Mouse (Mus musculus) adipocyte (in vitro differentiated cells): ENCODE data around the gene Hsd11b2.

Experiments
- DNase-seq: peaks from one replicate; pipeline ENCODE4 v3.0.0-alpha.2; 2016; ENCODE audit warnings: low spot score

Gene Hsd11b2

DNA sequence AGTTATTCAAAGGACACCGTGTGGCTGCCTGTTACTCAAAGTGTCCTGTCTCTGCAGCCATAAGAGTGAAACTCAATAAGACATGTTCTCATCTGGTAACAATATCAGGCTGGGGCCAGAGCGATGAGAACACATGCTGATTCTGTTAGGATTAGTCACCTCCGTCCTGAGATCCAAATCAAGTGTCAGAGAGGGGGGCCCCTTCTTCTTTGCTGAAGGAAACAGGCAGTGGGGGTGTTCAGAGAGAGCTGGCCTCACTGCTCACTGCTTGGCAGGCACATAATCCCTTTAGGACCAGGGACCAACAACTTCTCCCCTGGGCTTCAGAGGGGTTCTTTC is 34.6 kb upstream of the Hsd11b2 start:
- DNase-seq, result no peak

DNA sequence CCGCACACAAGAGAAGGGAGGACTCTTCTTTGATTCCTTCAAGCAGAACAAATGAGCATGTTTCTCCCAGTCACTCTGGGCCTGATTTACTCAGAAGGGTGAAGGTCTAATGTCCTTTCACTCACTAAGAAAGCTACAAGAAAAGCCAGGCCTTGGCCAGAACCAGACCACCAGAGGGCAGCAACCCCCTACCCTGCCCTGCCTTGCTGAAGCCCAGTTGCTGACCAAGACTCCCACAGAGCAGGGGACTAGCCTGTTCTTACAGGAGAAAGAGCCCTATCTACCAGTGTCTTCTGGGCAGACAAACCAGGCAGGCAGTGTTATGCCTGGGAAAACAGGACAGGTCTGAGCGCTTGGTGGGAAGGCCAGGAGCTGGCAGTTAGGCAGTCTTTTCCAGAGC is 34.2 kb upstream of the Hsd11b2 start:
- DNase-seq, result peak; percentile 93

DNA sequence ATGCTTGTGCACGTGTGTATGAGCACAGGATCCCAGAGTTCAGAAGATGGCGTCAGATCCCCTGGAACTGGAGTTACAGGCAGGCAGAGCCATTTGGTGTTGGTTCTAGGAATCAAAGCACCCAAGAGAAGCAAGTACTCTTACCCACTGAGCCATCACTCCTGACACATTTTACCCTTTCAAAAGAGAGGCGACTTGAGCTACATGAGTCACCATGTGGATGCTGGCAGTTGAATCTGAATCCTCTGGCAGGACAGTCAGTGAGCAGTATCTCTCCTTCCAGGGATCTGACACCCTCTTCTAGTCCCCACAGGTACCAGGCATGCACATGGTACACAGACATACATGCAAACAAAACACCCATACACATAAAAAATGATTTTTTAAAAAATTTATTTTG is 30.5 kb upstream of the Hsd11b2 start:
- DNase-seq, result peak; percentile 55

DNA sequence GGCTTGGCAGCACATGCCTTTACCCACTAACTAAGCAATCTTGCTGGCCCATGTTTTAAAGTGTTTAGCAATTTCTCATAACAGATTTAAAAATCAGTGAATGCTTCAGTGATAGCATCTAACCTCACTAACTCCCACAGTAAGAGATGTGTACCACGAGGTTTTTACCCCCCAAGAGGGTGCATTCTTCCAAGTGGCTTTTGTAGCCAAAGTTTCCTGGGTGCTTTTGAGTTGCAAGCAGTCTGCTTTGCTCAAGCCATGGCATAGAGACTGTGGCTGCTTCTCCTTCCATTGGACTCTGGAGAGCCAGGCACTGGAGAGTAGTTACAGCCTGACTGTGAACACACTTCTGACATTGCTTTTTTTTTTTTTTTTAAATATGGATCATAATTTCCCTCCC is 29.3 kb upstream of the Hsd11b2 start:
- DNase-seq, result no peak

DNA sequence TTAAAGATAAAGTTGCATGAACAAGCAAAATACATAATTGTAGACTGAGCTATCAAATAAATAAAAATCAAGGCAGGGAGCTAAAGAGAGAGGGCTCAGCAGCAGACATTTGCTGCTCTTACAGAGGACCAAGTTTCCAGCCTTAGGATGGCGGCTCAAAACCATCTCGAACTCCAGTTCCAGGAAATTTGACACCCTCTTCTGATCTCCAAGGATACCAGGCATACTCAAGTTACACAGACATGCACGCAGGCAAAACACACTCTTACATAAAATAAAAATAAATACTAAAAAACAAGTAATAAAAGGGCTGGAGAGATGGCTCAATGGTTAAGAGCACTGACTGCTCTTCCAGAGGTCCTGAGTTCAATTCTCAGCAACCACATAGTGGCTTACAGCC is 25.1 kb upstream of the Hsd11b2 start:
- no peak for DNase-seq

DNA sequence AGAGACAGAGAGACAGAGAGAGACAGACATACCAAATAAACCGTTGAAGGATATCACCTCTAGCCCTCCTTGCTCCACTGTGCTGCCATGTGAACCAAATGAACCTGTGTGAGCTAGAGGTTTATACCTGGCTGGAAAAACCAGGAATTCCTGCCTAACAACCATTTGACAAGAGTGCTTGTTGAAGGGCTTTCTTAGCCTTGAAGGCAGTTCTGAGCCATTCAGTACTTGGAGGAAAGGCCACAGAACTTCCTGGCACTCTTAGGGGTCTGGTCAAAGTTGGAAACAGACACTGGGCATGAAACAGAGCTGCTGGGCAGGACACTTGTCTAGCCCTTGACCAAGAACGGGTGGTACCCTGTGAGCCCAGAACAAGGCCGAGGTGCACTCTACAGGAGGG is 24.0 kb upstream of the Hsd11b2 start:
- peak; percentile 69 for DNase-seq

DNA sequence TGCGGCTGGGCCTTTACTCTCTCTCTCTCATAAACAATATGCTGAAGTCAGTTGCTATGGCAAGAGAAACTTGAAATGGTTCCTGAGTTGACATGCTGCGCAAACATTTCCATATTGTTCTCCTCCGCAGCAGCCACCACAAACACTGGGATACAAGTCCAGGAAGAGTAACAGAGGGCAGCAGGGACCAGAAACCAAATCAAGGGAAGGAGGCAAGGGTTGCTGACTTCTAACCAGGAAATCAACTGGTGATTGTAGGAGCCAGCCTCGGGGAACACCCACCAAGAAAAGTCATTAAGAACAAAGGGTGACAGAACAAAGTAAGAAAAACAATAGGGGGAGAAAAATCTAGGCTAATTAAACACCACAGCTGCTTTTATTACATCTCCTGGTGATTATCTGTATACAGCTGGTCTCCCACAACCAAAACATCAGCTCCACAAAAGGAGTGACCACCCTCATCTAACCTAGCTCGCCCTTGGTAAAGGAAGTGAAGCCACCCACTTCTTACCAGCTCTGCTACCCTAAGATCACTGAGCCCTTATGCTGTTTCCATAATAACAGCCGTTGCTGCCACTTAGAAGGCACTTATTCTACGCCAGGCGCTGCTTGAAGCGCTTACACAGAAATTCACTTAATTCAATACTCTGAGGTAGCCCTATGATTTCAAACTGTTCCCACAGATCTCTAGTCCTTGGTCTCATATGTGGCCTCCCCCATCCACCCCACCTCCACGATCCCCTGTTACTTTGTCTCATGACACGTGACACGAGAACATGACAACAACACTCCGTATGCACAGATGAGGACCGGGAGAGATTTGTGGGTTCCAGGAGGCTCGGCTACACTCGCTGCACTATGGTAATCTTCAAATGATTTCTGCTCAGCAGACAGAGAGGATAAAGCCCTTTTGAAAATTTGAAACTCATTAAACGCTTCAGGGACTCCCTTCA is 22.9 kb upstream of the Hsd11b2 start:
- peak; percentile 64 for DNase-seq

DNA sequence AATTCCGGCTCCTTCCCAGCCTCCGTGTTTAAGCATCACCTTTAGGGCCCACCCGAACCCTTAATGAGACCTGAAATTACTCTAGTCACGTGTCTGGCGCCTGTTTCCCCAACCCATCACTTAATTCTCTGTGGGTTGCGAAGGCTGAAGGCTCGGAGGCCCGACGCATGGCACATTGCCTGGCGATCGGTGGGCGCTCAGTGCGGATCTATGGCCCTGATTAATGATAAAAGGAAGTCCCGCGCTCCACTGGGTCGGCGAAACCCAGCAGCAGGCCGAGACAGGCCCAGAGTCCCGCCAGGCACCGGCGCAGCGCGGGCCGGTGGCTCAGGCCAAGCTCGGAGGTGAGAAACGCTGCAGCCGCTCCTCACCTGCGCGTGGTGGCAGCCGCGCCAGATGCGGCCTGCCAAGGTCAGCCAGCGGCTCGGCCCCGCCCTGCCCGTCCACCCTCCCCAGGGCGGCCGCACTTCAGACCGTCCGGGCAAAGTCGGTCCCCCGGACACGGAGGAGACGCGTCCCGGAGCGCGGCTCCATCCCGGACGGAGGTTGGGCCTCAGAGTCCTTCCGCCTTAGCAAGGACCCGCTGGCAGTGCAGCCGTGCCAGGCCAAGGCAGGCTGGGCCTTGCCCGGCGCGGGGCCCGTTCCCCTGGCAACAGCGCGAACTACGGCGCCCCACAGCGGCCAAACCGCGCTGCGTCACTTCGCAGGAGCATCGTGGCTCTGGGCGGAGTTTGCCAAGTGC is 21.9 kb upstream of the Hsd11b2 start, which contains the start of gene Zdhhc1:
Zdhhc1 (minus strand) TSS at position 464 of the 742 bp plus-strand sequence.
- peak; percentile 88 for DNase-seq

DNA sequence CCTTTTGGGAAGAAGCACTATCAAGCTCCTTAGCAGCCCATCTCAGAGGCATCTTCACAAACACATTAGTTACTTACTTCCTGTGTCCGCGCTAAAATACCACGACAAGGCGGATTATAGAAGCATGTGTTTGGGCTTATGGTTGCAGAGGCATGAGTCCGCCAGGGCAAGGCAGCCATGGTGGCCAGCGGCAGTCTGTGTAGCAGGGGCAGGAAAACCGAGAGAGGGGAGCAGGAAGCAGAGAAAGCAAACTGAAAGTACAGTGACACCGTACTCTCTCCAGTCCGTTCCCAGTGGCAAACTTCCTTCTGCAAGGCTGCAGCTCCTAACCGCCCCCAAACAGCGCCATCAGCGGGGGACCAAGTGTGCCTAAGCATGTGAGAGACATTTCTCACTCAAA is 18.8 kb upstream of the Hsd11b2 start:
- no peak for DNase-seq

DNA sequence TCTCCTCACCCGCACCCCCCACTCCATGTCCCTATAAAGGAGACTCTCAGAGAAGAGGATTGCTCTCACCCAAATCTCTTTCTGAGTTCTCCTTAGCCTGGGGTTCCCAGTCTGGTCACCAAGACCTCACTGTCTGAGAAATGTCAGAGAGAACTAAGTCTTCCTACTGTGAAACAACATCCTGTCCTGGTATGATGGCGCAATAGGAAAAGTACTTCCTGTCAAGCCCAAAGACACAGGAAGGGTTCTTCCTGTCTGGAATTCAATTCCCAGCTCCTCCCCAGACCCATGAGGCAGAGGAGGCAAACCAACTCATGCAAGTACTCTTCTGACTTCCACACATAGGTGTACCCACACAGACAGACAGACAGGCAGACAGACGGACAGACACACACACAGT is 13.9 kb upstream of the Hsd11b2 start:
- DNase-seq, result peak; percentile 53

DNA sequence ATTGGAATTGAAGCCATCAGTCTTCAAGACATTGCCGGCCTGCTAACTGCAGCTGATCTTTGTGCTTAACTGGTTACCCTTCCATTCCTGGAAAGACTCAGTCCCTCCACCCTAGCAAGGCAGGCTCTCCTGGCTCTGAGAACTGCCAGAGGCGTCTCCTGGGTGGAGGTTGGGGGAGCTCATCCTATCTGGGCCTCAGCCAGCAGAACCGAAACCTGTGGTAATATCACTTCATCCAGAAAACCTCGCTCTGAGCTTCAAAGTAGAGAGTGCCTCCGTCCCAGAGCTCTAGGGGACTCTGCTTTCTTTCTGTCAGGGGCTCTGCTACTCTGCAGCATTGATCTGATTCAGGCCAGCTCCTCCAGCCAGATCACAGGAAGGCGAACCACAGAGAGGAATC is 11.6 kb upstream of the Hsd11b2 start:
- no peak for DNase-seq

DNA sequence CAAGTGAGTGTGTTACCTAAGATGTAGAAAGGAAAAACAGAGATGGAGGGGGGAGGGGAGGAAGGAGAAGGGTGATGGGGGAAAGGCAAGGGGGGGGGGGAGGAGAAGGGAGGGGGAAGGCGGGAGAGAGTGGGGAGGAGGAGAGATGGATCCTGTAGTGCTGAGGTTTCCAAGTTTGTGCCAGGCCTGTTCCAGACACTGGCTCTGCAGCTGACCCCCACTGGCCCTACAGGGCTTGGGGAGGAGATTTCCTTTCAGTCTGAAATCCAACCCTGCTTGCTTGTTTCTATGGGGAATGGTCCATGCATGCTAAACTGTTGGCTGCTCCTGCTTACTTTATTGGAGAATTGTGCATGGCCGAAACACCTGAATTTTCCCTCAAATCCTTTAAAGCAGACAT is 9.8 kb upstream of the Hsd11b2 start:
- peak; percentile 52 for DNase-seq

DNA sequence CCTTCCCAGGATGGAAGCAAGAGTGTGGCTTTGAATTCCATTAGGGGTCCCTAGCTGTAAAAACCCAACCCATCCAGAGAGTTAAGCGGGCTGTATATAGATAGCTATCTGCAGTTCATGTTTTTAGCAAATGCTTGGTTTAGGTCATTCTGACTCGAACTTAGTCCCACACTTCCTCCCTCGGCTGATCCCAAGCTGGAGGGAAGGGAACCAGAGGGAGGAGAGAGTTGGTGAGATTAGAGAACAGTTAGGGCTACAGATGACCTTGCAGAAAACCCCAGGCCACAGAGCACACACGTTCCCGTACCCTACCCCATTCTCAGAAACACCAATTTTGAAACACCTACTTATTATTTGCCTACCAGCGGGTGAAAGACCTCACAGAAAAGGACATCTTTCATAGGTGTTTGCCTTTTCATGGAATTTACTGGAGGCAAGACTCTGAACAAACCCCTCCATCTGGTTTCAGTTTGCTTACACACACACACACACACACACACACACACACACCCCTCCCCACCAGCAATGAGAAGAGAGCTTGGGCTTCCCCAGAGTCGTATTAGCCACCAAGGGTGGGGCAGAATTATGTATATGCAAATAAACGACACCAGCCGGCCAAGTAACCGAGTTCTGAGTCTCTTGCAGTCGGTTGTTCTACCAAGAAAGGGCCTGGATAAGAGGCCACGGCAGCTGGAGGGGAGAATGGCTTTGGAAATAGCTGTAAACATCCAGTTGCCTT is 8.4 kb upstream of the Hsd11b2 start:
- DNase-seq, result peak; percentile 62

DNA sequence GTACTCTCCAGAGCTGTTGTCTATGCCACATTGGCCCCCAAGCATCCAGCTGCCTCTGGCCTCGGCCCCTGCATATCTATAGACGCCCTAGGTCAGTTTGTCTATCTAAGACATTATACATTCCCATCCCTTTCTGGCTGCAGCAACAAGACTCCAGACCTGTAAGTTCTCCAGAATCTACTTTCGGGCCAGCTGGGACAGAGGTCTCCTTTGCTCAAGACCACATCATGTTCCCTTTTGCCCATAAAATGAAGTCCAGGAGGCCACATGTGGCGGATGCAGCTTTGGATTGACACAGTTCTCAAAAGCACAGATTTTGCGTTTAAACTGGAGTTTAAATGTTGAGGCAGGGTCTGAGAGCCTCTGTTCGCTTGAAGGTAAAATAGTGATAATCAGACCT is 4.4 kb upstream of the Hsd11b2 start:
- peak; percentile 74 for DNase-seq

DNA sequence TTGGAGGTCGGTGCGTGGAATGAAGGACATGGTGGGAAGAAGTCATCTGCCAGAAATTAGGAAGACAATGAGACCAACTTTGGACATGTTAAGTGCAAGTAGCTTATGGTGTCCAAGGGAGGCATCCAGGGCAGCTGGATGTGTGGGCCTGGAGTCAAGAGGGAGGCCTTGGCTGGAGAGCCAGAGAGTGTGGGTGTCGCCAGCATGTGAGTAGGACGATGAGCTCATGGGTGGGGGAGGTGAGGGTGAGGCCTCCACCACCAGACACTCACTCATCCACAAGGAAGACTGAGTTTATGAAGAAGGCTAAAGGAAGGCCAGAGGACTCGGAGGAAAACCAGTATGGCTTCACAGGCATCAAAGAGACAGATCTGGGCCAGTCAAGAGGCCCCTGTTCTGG is 3.9 kb upstream of the Hsd11b2 start:
- peak; percentile 91 for DNase-seq

DNA sequence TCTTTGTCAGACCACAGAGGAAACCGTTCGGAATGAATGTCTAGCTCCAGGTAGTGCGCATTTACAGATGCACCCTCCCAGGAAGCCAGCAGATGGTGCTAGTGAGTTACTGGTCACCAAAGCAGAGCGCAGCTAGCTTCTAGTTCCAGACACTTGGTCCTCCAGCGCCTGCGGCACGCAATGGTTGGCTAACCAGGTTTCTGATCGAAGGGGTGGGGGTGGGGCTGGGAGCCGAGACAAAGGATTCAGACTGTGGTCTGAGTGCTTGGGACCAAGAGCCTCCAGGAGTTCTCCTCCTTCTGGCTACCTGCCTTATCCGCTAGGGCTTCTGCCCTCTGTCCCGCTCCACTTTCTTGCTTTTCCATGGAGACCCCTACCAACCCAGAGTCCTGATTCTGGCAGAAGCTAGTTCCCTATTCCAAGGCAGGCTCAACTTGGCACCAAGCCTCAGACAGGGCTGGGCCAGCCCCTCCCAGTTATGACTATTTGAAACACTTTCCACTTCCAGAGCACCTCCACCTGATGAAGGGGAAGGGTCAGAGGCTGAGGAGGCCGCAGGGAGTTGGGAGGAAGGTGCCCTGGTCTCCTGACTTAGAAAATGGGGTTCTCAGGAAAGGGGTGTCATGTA is 2.4 kb upstream of the Hsd11b2 start:
- DNase-seq, result peak; percentile 91

DNA sequence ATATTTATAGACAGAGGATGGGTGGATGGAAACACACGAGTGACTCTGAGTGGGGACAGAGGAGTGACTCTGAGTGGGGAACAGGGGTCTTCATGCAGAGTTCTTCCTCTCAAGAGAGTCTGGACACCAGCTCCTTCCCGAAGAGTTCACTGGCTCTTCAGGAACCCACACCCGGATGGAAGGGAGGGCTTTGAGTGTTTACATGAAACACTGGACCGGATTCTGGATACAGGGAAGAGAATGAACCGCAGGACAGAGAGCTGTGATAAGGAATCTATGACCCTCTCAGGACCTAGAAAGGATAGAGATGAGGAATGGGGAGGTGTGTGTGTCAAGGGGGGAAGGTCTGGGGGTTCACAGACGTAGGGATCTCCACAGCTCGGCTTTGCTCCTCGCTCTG is 1.2 kb upstream of the Hsd11b2 start:
- DNase-seq, result no peak

DNA sequence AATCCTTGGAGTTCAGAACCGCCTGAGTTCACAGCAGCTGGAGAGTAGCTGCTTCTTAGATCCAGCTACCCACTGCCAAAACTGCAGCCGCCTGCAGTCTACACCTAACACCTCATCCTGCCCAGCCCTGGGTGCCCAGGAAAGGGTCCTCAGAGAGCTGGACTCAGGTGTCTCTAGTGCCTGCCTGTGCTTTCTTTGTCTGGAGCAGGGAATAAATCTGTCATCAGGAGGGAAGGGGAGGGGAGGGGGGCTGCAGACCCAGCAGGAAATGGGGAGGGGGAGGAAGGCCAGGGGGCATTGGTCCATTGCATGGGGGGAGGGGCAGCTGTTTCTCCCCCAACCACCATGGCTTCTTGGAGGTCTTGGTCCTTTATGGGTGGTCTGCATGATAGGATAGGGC is 1.0 kb downstream of the Hsd11b2 start:
- no peak for DNase-seq

DNA sequence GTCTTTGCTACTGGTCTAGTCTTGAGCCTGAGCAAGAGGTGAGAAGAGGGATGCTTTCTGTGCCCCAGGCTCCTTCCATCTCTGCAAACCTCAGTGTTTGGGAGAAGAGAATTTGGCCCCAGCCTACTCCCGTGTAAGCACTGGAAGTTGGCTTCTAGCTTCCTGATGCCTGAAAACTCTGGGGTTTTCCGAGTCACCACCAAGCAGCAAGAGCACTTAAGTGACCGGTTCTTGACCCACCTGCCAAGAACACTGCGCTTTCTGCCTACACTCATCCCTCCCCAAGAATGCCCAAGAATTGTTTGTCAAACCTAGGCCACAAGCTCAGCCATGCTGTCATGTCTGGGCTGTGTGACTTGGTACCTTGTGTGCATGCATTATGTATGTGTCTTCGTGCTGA is 2.0 kb downstream of the Hsd11b2 start:
- DNase-seq, result no peak

DNA sequence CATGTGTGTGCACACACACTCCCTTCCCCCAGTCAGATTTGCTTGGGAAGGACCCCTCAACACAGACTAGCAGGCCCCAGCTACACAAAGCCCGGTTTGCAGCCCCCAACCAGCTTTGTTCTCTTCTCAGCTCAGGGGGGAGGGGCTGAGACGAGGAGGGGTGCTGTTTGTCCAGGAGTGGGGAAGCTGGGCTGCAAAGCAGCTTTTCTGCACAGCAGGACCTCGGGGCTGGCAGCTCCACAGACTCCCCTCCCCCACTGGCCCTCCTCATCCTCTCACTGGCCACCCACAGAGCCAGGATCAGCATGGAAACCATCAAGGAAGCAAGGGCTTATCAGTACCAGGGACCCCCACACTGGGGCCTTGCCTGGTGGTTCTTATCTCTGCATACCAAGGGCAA is 2.5 kb downstream of the Hsd11b2 start:
- DNase-seq, result no peak

DNA sequence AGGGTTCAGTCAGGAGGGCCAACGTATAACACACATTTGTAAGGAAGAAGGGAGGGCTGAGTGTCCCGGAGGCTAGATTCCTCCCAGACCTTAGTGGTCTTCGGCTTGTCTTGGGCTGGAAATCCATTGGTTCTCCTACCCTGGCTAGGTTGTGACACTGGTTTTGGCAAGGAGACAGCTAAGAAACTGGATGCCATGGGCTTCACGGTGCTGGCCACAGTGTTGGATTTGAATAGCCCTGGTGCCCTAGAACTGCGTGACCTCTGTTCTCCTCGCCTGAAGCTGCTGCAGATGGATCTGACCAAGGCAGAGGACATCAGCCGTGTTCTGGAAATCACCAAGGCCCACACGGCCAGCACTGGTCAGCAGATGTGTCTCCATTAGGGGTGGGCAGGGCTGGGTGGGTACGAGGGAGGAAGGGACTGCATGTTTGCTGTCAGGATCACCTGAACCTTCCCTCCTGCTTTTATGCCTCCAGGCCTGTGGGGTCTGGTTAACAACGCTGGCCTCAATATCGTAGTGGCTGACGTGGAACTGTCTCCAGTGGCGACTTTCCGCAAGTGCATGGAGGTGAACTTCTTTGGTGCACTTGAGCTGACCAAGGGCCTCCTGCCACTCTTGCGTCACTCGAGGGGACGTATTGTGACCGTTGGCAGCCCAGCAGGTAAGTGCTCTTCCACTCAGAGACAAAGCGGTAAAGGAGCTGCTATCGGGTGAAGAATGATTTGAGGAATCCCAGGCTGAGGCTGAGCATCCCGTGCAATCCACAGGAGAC is 3.6 kb downstream of the Hsd11b2 start:
- no peak for DNase-seq
